Mouse (Mus musculus) myocyte (in vitro differentiated cells): ENCODE measurements at regions not wholly inside any gene's neighbourhood (a gene's known extent, or its start where the extent isn't known, plus 50 kb on each side); places are given as distances from the start of the nearest gene placed in this dataset.

ENCODE experiments used
- MAX ChIP-seq: IDR thresholded peaks from one replicate; pipeline ENCODE4 v1.6.1; 2011; ENCODE audit warnings: low read depth, mild to moderate bottlenecking, control low read depth
- POLR2AphosphoS2 ChIP-seq: IDR thresholded peaks from one replicate; pipeline ENCODE4 v1.6.1; 2011; ENCODE audit warnings: low read depth, control low read depth; ENCODE audit not compliant: insufficient read length
- USF1 ChIP-seq: IDR thresholded peaks from one replicate; pipeline ENCODE4 v1.6.1; 2011; ENCODE audit warnings: low read depth, mild to moderate bottlenecking, control low read depth, moderate library complexity

- TF ChIP-seq POLR2AphosphoS2 (no peak), USF1 (no peak), MAX (no peak)
Observed at GRCm38 (mm10) chr9:90556742-90557141, 286.1 kb upstream of the Tbc1d2b start.
